Mouse (Mus musculus) heart, postnatal 0 days (tissue): Measurements from ENCODE around the gene Dpt.

ENCODE experiments used
- CTCF ChIP-seq: IDR thresholded peaks from 2 replicates; pipeline ENCODE4 v1.5.1; 2016; ENCODE audit warnings: antibody characterized with exemption, control low read depth, low read depth
- EP300 ChIP-seq: IDR thresholded peaks from 2 replicates; pipeline ENCODE4 v1.6.1; 2016; ENCODE audit warnings: antibody characterized with exemption, low read depth

GRCm38 (mm10) chr1:164787771-164788170, 8.7 kb upstream of the Dpt start:
- TF ChIP-seq EP300 (no peak), CTCF (no peak)
